Mouse (Mus musculus) cerebellum, adult 18-20 months (tissue): ENCODE data around the gene Id1.
A peak's percentile ranks its signal among the peaks of the same experiment; 100 is the strongest.

ENCODE experiments used
- DNase-seq, 2 experiments: peaks; one replicate each; pipeline ENCODE4 v3.0.0; 2021

Id1 gene

GRCm38 (mm10) chr2:152724332-152724723, 11.7 kb upstream of the Id1 start:
- no peak for DNase-seq

GRCm38 (mm10) chr2:152725178-152725750, 10.8 kb upstream of the Id1 start:
- DNase-seq, result no peak

GRCm38 (mm10) chr2:152726213-152726612, 9.8 kb upstream of the Id1 start:
- DNase-seq, result no peak

GRCm38 (mm10) chr2:152726751-152727335, 9.2 kb upstream of the Id1 start:
- no peak for DNase-seq

GRCm38 (mm10) chr2:152727795-152728510, 8.1 kb upstream of the Id1 start:
- no peak for DNase-seq

GRCm38 (mm10) chr2:152728594-152728993, 7.5 kb upstream of the Id1 start:
- no peak for DNase-seq

GRCm38 (mm10) chr2:152729013-152729635, 6.9 kb upstream of the Id1 start:
- no peak for DNase-seq

- DNase-seq, result no peak
Measured at GRCm38 (mm10) chr2:152729636-152730020, 6.4 kb upstream of the Id1 start.

- no peak for DNase-seq
Measured at GRCm38 (mm10) chr2:152733201-152733600, 2.9 kb upstream of the Id1 start.

GRCm38 (mm10) chr2:152734501-152734900, 1.6 kb upstream of the Id1 start:
- no peak for DNase-seq

GRCm38 (mm10) chr2:152734984-152735383, 1.1 kb upstream of the Id1 start:
- DNase-seq, result peak; percentile 76 to 84

GRCm38 (mm10) chr2:152736748-152737147, 697 bp downstream of the Id1 start:
- DNase-seq, result peak; percentile 28 to 45

- DNase-seq, result no peak
Measured at GRCm38 (mm10) chr2:152737306-152738221, 1.5 kb downstream of the Id1 start.

GRCm38 (mm10) chr2:152738341-152738740, 2.3 kb downstream of the Id1 start:
- no peak for DNase-seq

- peak in 1 of 2 experiments; percentile 43 for DNase-seq
Measured at GRCm38 (mm10) chr2:152739031-152739841, 3.2 kb downstream of the Id1 start.

- DNase-seq, result no peak
Measured at GRCm38 (mm10) chr2:152739842-152740260, 3.8 kb downstream of the Id1 start.

GRCm38 (mm10) chr2:152740490-152740889, 4.4 kb downstream of the Id1 start:
- no peak for DNase-seq

- no peak for DNase-seq
Measured at GRCm38 (mm10) chr2:152741153-152742041, 5.3 kb downstream of the Id1 start.

GRCm38 (mm10) chr2:152742435-152742834, 6.4 kb downstream of the Id1 start:
- no peak for DNase-seq

GRCm38 (mm10) chr2:152753944-152754711, 18.1 kb downstream of the Id1 start, which contains the start of gene Cox4i2:
Gene Cox4i2, plus strand, starts transcription at chr2:152754173.
- DNase-seq, result no peak
